ENCODE assay signal across 8 mouse cellular contexts in genomic region chr9:120581941-120582618, GRCm38 (mm10). TPM values are rescaled to one million over a fixed set of nuclear protein-coding genes. Genes with fewer than 3 reads are reported as not detected.
DNase-seq lines count a peak whose midpoint lies in the region; ATAC-seq lines count a peak whose summit lies in the region.

No protein-coding gene starts in this region.

- peak; percentile 28 to 40 for DNase-seq in right cerebral cortex, adult 2 months (ENCODE audit: low spot score in 2 of 2)
- DNase-seq in right cerebral cortex, postnatal 4 days: no peak
- DNase-seq in embryonic facial prominence, embryonic 14.5 days (ENCODE audit: low spot score): peak; percentile 86
- DNase-seq in lung, postnatal 14 days: peak; percentile 56
- DNase-seq in ovary, postnatal 36 days (ENCODE audit: low spot score): peak; percentile 45
- no peak for DNase-seq in right cerebral cortex, adult 18-20 months

- H3K4me2 ChIP-seq in embryonic facial prominence, embryonic 14.5 days (ENCODE audit: low read depth, low read length): peak overlapping the region; percentile 63
- peak overlapping the region; percentile 93 for H3K4me2 ChIP-seq in heart, embryonic 13.5 days
- peak overlapping the region; percentile 94 for H3K4me2 ChIP-seq in kidney, embryonic 16.5 days (replicated peaks; ENCODE audit: low read depth, low read length)

- no peaks in the 10 kb centered on the region for H3K36me3 ChIP-seq in embryonic facial prominence, embryonic 14.5 days (ENCODE audit: control insufficient read depth, insufficient read depth, low read length)
- no peaks in the 10 kb centered on the region for H3K36me3 ChIP-seq in heart, embryonic 13.5 days
- H3K36me3 ChIP-seq in kidney, embryonic 16.5 days (ENCODE audit: insufficient read depth, low read length): no peaks in the 10 kb centered on the region

- no peaks in the 10 kb centered on the region for H3K9me3 ChIP-seq in embryonic facial prominence, embryonic 14.5 days (ENCODE audit: control insufficient read depth, low read length)
- H3K9me3 ChIP-seq in heart, embryonic 13.5 days: no peaks in the 10 kb centered on the region
- no peaks in the 10 kb centered on the region for H3K9me3 ChIP-seq in kidney, embryonic 16.5 days (ENCODE audit: low read length)

- H3K27ac ChIP-seq in embryonic facial prominence, embryonic 14.5 days (replicated peaks; ENCODE audit: low read depth, low read length): peak overlapping the region; percentile 63
- peak overlapping the region; percentile 75 for H3K27ac ChIP-seq in heart, embryonic 13.5 days (replicated peaks)
- H3K27ac ChIP-seq in kidney, embryonic 16.5 days (ENCODE audit: low read length): peak overlapping the region; percentile 87

- peaks cover 13% of the 10 kb centered on the region for H3K4me1 ChIP-seq in embryonic facial prominence, embryonic 14.5 days (ENCODE audit: control insufficient read depth, insufficient read depth, low read length)
- H3K4me1 ChIP-seq in heart, embryonic 13.5 days: peaks cover 24% of the 10 kb centered on the region
- peaks cover 16% of the 10 kb centered on the region for H3K4me1 ChIP-seq in kidney, embryonic 16.5 days (ENCODE audit: insufficient read depth, low read length)

- H3K4me3 ChIP-seq in embryonic facial prominence, embryonic 14.5 days (ENCODE audit: low read depth, low read length): peak overlapping the region; percentile 30
- peak overlapping the region; percentile 56 for H3K4me3 ChIP-seq in heart, embryonic 13.5 days
- H3K4me3 ChIP-seq in kidney, embryonic 16.5 days (ENCODE audit: low read length): peak overlapping the region; percentile 50

- no peaks in the 10 kb centered on the region for H3K27me3 ChIP-seq in embryonic facial prominence, embryonic 14.5 days (replicated peaks; ENCODE audit: control insufficient read depth, insufficient read depth, low read length)
- H3K27me3 ChIP-seq in heart, embryonic 13.5 days (replicated peaks): no peaks in the 10 kb centered on the region
- H3K27me3 ChIP-seq in kidney, embryonic 16.5 days (ENCODE audit: insufficient read depth, low read length): no peaks in the 10 kb centered on the region

- ATAC-seq in embryonic facial prominence, embryonic 14.5 days (ENCODE audit: low read depth): peak; percentile 85
- 0 out of 2 replicates have a peak, but pooled peaks have one; percentile 51 for ATAC-seq in heart, embryonic 13.5 days (ENCODE audit: extremely low read depth, insufficient number of reproducible peaks, low FRiP score, low TSS enrichment)
- peak; percentile 79 for ATAC-seq in kidney, embryonic 16.5 days (ENCODE audit: low FRiP score, low TSS enrichment)

- WGBS in embryonic facial prominence, embryonic 14.5 days: 9% methylated on average over 19 of the region's 21 CpGs
- WGBS in heart, embryonic 13.5 days: 11% methylated on average over 21 of the region's 21 CpGs
- WGBS in kidney, embryonic 16.5 days: 20% methylated on average over 21 of the region's 21 CpGs

- H3K9ac ChIP-seq in embryonic facial prominence, embryonic 14.5 days (ENCODE audit: low read depth, low read length): peak overlapping the region; percentile 51
- H3K9ac ChIP-seq in heart, embryonic 13.5 days: peak overlapping the region; percentile 82
- peak overlapping the region; percentile 78 for H3K9ac ChIP-seq in kidney, embryonic 16.5 days (replicated peaks; ENCODE audit: low read length)

RNA-seq across cellular contexts. Expression of gene Rpl14, which starts 10.8 kb away (rescaled TPM):
- polyA plus RNA-seq in embryonic facial prominence, embryonic 14.5 days (2014; fragmentation: Nextera tagmentation; extraction: Ambion mirVana): 992 and 1,026 TPM in 2 replicates
- polyA plus RNA-seq in heart, embryonic 13.5 days (2015; fragmentation: Nextera tagmentation; extraction: Ambion mirVana): 425 and 468 TPM in 2 replicates
- 730 and 733 TPM in 2 replicates for polyA plus RNA-seq in kidney, embryonic 16.5 days (2015; fragmentation: Nextera tagmentation; extraction: Ambion mirVana)

RNA-seq across cellular contexts. Expression of gene Entpd3, which starts 42.5 kb away (rescaled TPM):
- 6.9 and 10.0 TPM in 2 replicates for polyA plus RNA-seq in embryonic facial prominence, embryonic 14.5 days (2014; fragmentation: Nextera tagmentation; extraction: Ambion mirVana)
- 0.40 and 0.55 TPM in 2 replicates for polyA plus RNA-seq in heart, embryonic 13.5 days (2015; fragmentation: Nextera tagmentation; extraction: Ambion mirVana)
- 1.8 TPM in 2 replicates for polyA plus RNA-seq in kidney, embryonic 16.5 days (2015; fragmentation: Nextera tagmentation; extraction: Ambion mirVana)

Comparison
In these comparisons a context has a peak if more than half of its experiments do, and no peak if none do; other contexts are left out.
1. DNase-seq: peak in right cerebral cortex, adult 2 months (2 of 2), embryonic facial prominence, embryonic 14.5 days (single experiment), lung, postnatal 14 days (single experiment) and ovary, postnatal 36 days (single experiment); none in right cerebral cortex, postnatal 4 days (single experiment) and right cerebral cortex, adult 18-20 months (single experiment).
2. Peak in every context shown above with its lines, with median percentiles within 50 percentile points of each other: ATAC-seq, H3K27ac ChIP-seq, H3K4me2 ChIP-seq, H3K4me3 ChIP-seq and H3K9ac ChIP-seq.